Mouse (Mus musculus) spleen, adult 2 months (tissue): ENCODE data around the gene Polr1a. TPM values are rescaled to one million over a fixed set of nuclear protein-coding genes. Genes with fewer than 3 reads are reported as not detected.

Experiments used
- DNase-seq, 2 experiments: peaks; one replicate each; pipeline versions ENCODE4 v3.0.0 to v3.0.0-alpha.2; 2012 to 2021; ENCODE audit warnings: low spot score in 2 of 2, low read depth in 1 of 2
- H3K27ac ChIP-seq: fragments of 200-500 bp; 2 replicates; pipeline ENCODE4 v1.5.1; 2012; ENCODE audit warnings: low read length, inconsistent platforms; ENCODE audit not compliant: insufficient read depth
- H3K27me3 ChIP-seq: fragments of 200-500 bp; 2 replicates; pipeline ENCODE4 v1.6.1; 2012; ENCODE audit warnings: mild to moderate bottlenecking, moderate library complexity, low read length, inconsistent platforms; ENCODE audit not compliant: control insufficient read depth, insufficient read depth
- H3K36me3 ChIP-seq: fragments of 200-500 bp; 2 replicates; pipeline ENCODE4 v1.6.1; 2012; ENCODE audit warnings: mild to moderate bottlenecking, low read length, inconsistent platforms; ENCODE audit not compliant: control insufficient read depth, insufficient read depth
- H3K4me1 ChIP-seq: fragments of 200-500 bp; 2 replicates; pipeline ENCODE4 v1.6.1; 2011; ENCODE audit warnings: inconsistent platforms; ENCODE audit not compliant: control insufficient read depth, insufficient read depth, insufficient read length
- H3K4me3 ChIP-seq: fragments of 200-500 bp; 2 replicates; pipeline ENCODE4 v1.5.1; 2011; ENCODE audit warnings: mild to moderate bottlenecking, inconsistent platforms; ENCODE audit not compliant: insufficient read depth, insufficient read length; ENCODE audit errors: extremely low read depth
- CTCF ChIP-seq: fragments of 200-500 bp; IDR thresholded peaks from 2 replicates; pipeline ENCODE4 v1.5.1; 2011; ENCODE audit warnings: mild to moderate bottlenecking, inconsistent platforms; ENCODE audit not compliant: insufficient read depth, insufficient read length, insufficient replicate concordance; ENCODE audit errors: extremely low read depth
- POLR2A ChIP-seq: fragments of 200-500 bp; IDR thresholded peaks from 2 replicates; pipeline ENCODE4 v1.6.1; 2011; ENCODE audit warnings: low read depth, low read length, inconsistent platforms
- whole genome bisulfite sequencing: fragments of 180-500 bp; shearing (Covaris S2); methylation state at CpG from one replicate; pipeline ENCODE4 v1.1.7; 2018; 5-methylcytosine and 5-hydroxymethylcytosine counted together
- polyA plus RNA-seq: library from polyadenylated mRNA; depleted of rRNA; stranded (reverse); fragments of >200 nt; gene quantifications from 2 replicates; pipeline ENCODE4 v1.2.3, GENCODE M21; 2012; rRNA removed

Polr1a gene
- 16.3 TPM in 2 replicates for polyA plus RNA-seq

DNA sequence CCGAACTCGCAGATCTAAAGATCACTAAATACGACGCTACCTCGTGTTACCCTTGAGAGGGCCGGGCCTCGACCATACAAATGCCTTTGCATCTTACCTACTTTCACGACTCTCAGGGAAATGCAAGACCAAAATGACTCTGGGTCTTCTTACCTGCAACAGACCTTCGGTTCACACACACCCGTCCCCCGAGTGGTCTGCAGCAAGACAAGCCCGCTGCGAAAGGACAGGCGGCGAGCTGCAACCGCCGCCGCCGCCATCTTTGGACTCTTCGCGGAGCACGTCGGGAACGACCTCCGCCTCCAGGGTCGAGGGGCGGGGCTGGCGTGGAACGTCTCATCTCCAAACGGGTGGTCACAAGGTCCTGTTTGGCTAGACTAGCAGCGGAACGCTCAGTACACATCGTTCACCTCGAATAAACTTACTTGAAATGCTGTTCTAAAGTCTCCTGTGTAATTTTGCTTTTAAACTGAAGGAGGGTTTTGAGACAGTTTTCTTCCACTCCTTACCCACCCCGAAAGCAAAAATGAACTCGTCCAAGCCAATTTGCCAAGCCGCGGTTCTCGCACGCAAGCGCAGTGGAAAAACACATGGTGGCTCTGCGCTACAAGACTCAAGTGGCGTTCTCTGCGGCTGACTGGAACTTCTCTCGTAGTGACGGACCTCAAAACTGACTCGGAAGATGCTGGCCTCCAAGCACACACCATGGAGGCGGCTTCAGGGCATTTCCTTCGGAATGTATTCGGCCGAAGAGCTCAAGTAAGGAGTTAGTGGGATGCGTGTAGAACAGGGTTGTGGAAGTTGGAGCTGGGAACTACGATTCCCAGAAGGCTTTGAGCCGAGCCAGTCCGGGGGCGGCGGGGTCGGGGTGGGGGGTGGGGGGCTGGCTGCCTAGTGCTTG lies at the start of gene Polr1a, which contains the start of gene Ptcd3:
Gene Polr1a (plus strand): TSS at position 573 of the 901 bp plus-strand sequence.
Gene Ptcd3 (minus strand): TSS at position 270 of the 901 bp plus-strand sequence.
- TF ChIP-seq POLR2A (peak; percentile 76), CTCF (no peak)
- Histone ChIP-seq H3K27ac (peak within 1 kb of the TSS; percentile 84), H3K36me3 (peaks cover 10% of the 10 kb centered on the region), H3K27me3 (no peaks in the 10 kb centered on the region), H3K4me1 (no peaks in the 10 kb centered on the region; the same call in 1 of the 2 replicates), H3K4me3 (peak within 1 kb of the TSS; percentile 98)
- under 1% methylated on average over 58 of the region's 58 CpGs for WGBS
- peak; percentile 86 to 90 for DNase-seq

DNA sequence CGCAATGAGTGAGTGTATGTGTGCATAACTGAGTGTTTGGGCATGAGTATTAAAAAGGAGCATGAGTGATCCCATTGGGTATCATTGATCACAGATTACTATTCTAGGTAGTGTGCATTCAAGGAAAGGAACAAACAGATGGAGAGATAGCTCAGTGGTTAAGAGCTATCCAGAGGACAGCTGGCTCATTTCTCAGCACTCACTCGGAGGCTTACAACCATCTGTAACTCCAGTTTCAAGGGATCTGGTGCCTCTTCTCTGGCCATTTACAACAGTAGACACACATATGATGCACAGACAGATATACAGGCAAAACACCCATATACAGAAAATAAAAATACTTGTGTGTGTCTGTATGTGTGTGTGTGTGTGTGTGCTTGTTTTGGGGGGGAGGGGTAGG lies 41.1 kb upstream of the Polr1a start:
- Histone ChIP-seq H3K4me3 (no peak overlapping the region), H3K27ac (no peak overlapping the region), H3K36me3 (peaks cover 28% of the 10 kb centered on the region), H3K27me3 (no peaks in the 10 kb centered on the region), H3K4me1 (no peaks in the 10 kb centered on the region)
- DNase-seq = no peak
- TF ChIP-seq POLR2A = no peak
- TF ChIP-seq CTCF = no peak
- 91% methylated on average over 2 of the region's 2 CpGs for WGBS

- H3K36me3 ChIP-seq = peaks cover 28% of the 10 kb centered on the region
Measured at GRCm38 (mm10) chr6:71868809-71869208, 40.0 kb upstream of the Polr1a start.

GRCm38 (mm10) chr6:71871396-71871795 lies 37.5 kb upstream of the Polr1a start:
- TF ChIP-seq CTCF (no peak), POLR2A (no peak)

More at GRCm38 (mm10) chr6:71868809-71869208, 40.0 kb upstream of the Polr1a start:
- no peak overlapping the region for H3K27ac ChIP-seq
- DNase-seq = peak in 1 of 2 experiments; percentile 2
- H3K4me1 ChIP-seq = no peaks in the 10 kb centered on the region
- 84% methylated on average over 1 of the region's 1 CpGs for WGBS
- no peak overlapping the region for H3K4me3 ChIP-seq
- no peak for TF ChIP-seq POLR2A
- TF ChIP-seq CTCF = no peak
- H3K27me3 ChIP-seq = no peaks in the 10 kb centered on the region

DNA sequence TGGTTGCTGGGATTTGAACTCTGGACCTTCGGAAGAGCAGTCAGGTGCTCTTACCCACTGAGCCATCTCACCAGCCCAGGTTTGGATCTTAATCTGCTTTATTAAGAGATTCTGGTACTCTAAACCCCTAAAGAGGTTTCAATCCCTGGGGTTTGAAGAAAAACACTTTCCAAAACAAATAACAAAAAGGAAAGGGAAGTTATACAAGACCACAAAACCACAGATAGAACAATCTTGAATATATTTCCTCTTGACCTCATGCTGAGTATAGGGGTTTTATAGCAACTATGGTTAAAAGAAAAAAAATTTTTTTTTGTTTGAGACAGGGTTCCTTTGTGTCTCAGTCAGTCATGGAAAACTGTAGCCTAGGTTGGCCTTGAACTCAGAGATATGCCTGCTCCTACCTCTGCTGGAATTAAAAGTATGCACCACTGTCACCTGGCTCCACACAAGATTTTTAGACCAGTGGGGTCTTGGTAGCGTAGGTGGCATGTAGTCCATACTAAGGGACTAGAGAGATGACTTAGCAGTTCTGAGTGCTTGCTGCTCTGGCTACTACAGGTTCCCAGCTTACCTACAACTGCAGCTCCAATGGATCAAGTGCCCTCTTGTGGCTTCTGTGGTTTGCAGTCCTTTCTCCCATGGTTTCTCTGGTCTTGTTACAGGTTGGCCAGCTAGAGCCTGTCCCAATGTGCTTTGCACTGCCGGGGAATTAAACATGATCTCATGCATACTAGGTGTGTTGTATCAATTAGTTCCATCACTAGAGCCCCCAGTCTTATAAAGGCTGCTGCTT lies 30.7 kb upstream of the Polr1a start:
- no peak for DNase-seq
- Histone ChIP-seq H3K4me1 (peaks cover 4% of the 10 kb centered on the region; the same call in 1 of the 2 replicates), H3K27me3 (no peaks in the 10 kb centered on the region), H3K4me3 (no peak overlapping the region), H3K36me3 (peaks cover 49% of the 10 kb centered on the region), H3K27ac (no peak overlapping the region)
- no peak for TF ChIP-seq CTCF
- no peak for TF ChIP-seq POLR2A
- WGBS = 84% methylated on average over 3 of the region's 3 CpGs

More at GRCm38 (mm10) chr6:71871396-71871795, 37.5 kb upstream of the Polr1a start:
- Histone ChIP-seq H3K36me3 (peaks cover 29% of the 10 kb centered on the region), H3K4me1 (no peaks in the 10 kb centered on the region), H3K27me3 (no peaks in the 10 kb centered on the region), H3K27ac (no peak overlapping the region), H3K4me3 (no peak overlapping the region)
- no peak for DNase-seq
- WGBS = 52% methylated on average over 9 of the region's 9 CpGs

- no peaks in the 10 kb centered on the region for H3K4me1 ChIP-seq
- no peaks in the 10 kb centered on the region for H3K27me3 ChIP-seq
- 84% methylated on average over 4 of the region's 4 CpGs for WGBS
- no peak overlapping the region for H3K4me3 ChIP-seq
- H3K36me3 ChIP-seq = peaks cover 58% of the 10 kb centered on the region
- H3K27ac ChIP-seq = no peak overlapping the region
- no peak for TF ChIP-seq CTCF
- TF ChIP-seq POLR2A = no peak
- DNase-seq = no peak
Measured at GRCm38 (mm10) chr6:71893263-71893662, 15.6 kb upstream of the Polr1a start.
